Mouse (Mus musculus): Measurements from ENCODE around the gene Emb.
"Not testable (repeated sequence)": the region's sequence is repeated elsewhere in the genome, so short reads cannot be mapped to it uniquely, and the experiment has no call there.

Emb gene

DNA sequence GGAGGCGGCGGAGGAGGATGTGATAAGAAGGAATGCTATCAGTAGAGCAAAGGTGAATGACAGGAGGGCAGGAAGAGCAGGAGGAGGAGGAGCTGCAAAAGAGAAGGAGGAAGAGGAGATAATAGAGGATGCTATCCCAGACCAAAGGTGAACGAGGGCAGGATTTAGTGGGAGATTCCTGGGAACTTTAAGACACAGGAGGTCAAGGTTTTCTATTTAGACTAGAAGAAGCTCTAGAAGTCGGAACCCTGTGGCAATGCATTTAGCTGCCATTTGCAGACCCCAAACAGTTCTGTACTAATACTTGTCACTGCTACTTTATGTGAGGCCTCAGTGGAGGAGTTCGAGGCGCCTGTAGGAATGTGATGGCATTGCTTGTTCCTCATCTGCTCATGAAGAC is at the start of gene Emb:
Gene Emb (plus strand): TSS at position 301 of the 400 bp plus-strand sequence.
- no peak for DNase-seq (ENCODE audit: low spot score)

GRCm38 (mm10) chr13:117163906-117164305 is 44.4 kb upstream of the Emb start:
- DNase-seq (ENCODE audit: low spot score), result no peak

- DNase-seq (ENCODE audit: low spot score), result no peak
These were observed 43.3 kb upstream of the Emb start for GRCm38 (mm10) chr13:117165071-117165470.

- DNase-seq (ENCODE audit: low spot score), result not testable (repeated sequence)
These were observed 27.4 kb upstream of the Emb start for GRCm38 (mm10) chr13:117180912-117181311.

DNA sequence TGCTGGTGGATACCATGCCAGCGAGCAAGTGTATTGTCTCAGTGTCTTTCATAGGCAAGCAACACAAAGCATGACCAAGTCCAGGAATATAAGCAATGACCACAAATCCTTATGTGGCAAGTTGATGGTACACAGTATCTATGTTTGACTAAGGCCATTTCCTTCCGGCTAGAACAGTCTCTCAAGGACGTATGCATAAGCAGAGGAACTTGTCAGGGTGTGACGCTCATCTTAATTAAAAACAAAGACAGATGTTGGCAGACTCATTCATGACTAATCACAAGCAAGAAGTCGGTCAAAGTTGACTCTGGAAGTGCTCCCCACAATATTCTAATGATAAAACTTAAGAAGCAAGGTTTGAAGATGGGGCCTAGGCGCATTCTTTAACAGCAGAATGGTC is 25.0 kb upstream of the Emb start:
- no peak for DNase-seq (ENCODE audit: low spot score)

- no peak for DNase-seq (ENCODE audit: low spot score)
These were observed 23.0 kb upstream of the Emb start for GRCm38 (mm10) chr13:117185329-117185728.

GRCm38 (mm10) chr13:117192161-117192560 is 16.2 kb upstream of the Emb start:
- no peak for DNase-seq (ENCODE audit: low spot score)

DNA sequence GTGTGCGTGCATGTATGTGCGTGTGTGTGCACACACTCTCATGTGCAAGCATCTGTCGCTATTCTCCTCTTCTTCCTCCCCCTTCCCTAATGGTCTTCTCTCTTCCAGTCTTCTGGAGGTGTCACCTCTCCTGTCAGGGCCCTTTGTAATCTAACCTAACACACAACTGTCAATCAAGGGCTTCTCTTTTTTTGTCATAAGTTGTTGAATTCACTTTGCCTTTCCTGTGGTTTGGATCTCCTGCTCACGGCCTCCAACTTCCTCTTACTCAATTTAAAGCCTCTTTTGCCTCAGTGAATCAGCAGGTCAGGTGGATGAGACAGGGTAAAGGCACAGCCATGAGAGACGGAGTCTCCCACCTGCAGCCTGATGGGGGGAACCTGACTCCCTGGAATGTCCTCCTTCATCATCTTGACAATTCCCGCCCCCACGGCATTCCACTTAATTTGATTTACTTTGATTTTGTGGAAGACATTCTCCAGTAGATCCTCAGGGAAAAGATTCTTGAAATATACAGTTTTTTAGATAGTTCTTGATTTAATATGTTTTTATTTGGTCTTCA is 14.8 kb upstream of the Emb start:
- no peak for DNase-seq (ENCODE audit: low spot score)

GRCm38 (mm10) chr13:117195569-117196495 is 12.5 kb upstream of the Emb start:
- DNase-seq (ENCODE audit: low spot score), result no peak

- DNase-seq (ENCODE audit: low spot score), result no peak
These were observed 10.7 kb upstream of the Emb start for GRCm38 (mm10) chr13:117197666-117198065.

- peak; percentile 89 for DNase-seq (ENCODE audit: low spot score)
These were observed 9.8 kb upstream of the Emb start for GRCm38 (mm10) chr13:117198402-117199083.

DNA sequence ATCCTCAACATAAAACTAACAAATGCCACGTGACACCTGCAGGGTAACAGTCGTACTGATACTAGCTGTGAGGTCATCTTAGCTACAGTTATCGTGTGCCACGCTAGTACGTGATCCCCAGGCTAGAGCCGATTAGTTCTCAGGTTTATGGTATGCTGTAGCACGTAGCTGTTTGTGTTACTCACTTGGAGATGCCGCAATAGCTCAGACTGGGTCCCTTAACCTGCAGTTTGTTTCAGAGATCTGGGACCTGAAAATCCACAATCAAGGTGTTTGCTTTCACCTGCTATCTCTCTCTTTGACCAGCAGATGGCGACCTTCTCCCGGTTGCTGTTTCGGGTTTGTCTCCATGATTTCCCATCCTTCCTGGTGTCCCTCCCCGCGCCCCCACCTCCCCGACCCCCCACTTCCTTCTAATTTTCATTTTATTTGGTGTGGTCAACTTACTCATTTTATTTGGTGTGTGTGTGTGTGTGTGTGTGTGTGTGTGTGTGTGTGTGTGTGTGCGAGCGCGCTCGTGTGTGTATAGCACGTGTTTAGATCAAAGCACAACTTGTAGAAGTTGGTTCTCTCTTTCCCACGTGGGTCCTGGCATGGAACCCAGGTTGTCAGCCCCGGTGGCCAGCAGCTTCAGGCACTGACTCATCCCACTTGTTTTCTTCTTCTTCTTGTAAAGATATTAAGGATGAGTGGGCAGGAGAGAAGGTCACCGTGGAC is 5.4 kb upstream of the Emb start:
- DNase-seq (ENCODE audit: low spot score), result peak; percentile 49

DNA sequence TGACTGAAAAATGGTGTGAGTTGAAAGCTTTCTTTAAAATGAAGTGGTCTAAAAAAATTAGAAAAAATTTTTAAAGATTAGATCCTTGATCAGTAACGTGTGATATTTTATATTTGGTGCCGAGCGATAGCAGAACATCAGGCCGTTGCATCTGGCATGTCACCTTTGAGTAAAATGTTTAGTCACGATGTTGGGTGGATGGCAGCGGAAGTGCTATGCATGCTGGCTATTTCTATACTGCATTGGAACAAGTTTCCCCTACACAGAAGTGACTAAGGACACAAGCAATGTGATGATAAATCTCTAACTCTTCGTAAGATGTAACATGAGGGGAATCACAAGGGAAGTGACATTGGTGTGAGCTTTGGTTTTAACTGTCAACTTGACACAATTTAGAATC is 3.7 kb upstream of the Emb start:
- DNase-seq (ENCODE audit: low spot score), result no peak

- DNase-seq (ENCODE audit: low spot score), result no peak
These were observed 2.3 kb upstream of the Emb start for GRCm38 (mm10) chr13:117206066-117206465.

DNA sequence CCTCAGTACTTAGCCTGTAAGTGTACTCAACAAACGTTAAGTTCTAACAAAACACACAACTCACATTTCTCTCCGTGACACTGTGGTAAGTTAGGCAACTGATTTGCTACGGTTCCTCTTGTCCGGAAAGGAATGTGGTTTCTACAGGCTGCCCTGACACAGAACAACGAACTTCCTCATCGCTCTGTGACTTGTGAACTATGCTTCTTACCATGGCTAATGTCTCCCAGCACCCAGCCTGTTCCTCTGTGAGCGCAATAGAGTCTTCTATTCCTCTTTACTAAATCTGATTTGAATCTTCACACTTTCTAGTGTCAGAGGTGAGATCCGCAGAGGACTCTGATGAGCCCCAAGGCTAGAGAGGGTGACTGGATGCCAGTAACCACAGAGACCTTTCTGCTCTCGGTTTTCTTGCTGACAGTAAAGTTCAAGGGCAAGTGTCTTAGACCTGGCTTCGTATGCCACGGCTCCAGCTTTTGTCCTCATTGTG is 3.1 kb downstream of the Emb start:
- no peak for DNase-seq (ENCODE audit: low spot score)

DNA sequence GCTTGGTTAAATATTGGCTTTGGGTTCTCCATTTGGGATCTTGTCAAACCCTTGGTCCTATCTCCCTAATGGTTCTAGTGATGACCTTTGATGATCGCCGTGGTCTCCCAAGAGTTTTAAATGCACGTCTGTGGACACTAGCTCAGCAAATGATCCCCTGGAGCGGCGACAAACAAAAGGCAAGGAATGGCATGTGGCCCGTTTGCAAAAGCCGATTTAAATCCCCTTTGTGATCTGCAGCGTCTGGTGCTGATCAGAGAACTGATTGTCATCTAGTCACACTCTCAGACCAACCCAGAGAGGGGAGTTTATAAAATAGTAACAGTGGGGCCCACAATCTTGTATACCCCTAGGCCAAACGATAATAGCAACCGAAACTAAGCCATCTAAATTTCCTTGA is 7.1 kb downstream of the Emb start:
- no peak for DNase-seq (ENCODE audit: low spot score)

DNA sequence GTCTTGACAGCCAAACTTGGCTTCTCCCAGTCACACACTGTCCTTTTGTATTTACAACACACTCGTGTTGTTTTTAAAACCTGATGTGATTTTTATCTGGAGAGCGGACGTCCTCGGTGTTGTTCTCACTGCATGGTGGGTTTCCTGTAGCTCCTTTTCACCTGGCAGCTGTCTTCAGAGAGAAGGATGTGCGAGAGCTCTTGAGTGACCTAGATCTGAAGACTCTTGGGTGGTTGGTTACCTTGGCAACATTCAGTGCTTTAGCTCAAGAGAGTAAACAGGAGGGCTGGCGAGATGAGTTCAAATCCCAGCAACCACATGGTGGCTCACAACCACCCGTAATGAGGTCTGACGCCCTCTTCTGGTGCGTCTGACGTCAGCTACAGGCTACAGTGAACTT is 7.8 kb downstream of the Emb start:
- DNase-seq (ENCODE audit: low spot score), result no peak

- DNase-seq (ENCODE audit: low spot score), result no peak
These were observed 8.5 kb downstream of the Emb start for GRCm38 (mm10) chr13:117216752-117217363.

- DNase-seq (ENCODE audit: low spot score), result no peak
These were observed 9.3 kb downstream of the Emb start for GRCm38 (mm10) chr13:117217621-117218020.

GRCm38 (mm10) chr13:117218092-117218491 is 9.8 kb downstream of the Emb start:
- no peak for DNase-seq (ENCODE audit: low spot score)

DNA sequence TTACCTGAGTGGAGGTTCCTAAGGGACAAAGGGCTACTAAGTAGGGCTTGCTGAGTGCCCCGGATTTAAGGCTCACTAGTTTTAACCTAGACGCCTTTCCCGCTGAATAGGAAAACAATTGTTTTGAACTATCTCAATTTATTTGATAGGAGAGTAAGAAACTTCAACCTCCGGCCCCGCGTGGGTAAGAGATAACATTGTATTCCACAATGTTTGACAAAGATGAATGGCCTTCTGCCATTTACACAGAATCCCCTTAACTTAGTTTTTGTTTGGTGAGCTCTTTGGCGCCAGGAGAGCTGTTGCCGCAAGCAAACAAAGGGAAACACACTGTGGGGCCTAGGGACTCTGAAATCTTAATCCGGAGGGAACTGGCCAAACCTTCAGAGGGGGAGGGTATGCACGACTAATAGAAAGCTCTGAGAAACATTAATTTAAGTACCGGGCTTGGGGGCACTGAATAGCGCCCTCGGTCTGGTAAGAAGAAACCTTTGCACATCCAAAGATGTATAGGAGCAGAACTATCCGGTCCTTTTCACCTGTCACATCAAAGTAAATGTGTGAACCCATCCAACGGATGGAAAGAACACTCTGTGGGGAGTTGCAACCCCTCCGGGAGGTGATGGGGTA is 11.7 kb downstream of the Emb start:
- DNase-seq (ENCODE audit: low spot score), result no peak

Measured in testis, postnatal 10 days (tissue).